Mouse (Mus musculus) cortical plate, adult 2 months (tissue): ENCODE measurements at regions not wholly inside any gene's neighbourhood (a gene's known extent, or its start where the extent isn't known, plus 50 kb on each side); places are given as distances from the start of the nearest gene placed in this dataset.

Experiments
- H3K27ac ChIP-seq: fragments of 200-500 bp; 2 replicates; pipeline ENCODE4 v1.5.1; 2012; ENCODE audit warnings: low read length, control low read depth, inconsistent platforms; ENCODE audit not compliant: insufficient read depth
- H3K4me1 ChIP-seq: fragments of 200-500 bp; 2 replicates; pipeline ENCODE4 v1.6.1; 2011; ENCODE audit warnings: low read length; ENCODE audit not compliant: control insufficient read depth, insufficient read depth
- H3K4me3 ChIP-seq: fragments of 200-500 bp; 2 replicates; pipeline ENCODE4 v1.5.1; 2011; ENCODE audit warnings: mild to moderate bottlenecking, low read length, control low read depth; ENCODE audit not compliant: insufficient read depth
- CTCF ChIP-seq: fragments of 200-500 bp; IDR thresholded peaks from 2 replicates; pipeline ENCODE4 v1.5.1; 2011; ENCODE audit warnings: mild to moderate bottlenecking, control low read depth, low read length; ENCODE audit not compliant: insufficient read depth; ENCODE audit errors: extremely low read depth
- POLR2A ChIP-seq: fragments of 200-500 bp; IDR thresholded peaks from 2 replicates; pipeline ENCODE4 v1.6.1; 2011; ENCODE audit warnings: mild to moderate bottlenecking, low read length, control low read depth; ENCODE audit not compliant: insufficient read depth; ENCODE audit errors: extremely low read depth

DNA sequence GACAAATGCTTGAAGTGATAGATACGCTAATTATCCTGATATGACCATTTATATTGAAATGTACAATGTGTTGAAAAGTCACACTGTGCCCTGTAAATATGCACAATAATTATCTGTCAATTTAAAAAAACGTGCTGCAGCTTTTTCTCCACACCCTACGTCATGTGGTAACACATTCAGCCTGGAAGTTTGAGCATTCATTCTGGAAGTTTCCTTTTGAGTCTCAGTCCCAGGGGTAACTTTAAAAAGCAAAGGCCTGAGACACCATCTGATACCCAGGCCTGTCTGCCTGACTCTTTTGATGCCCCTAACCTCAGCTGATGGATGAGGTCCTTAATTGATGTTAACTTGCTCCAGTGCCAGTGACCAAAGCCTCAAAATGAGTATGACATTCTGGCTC, 141.7 kb upstream of the Spdye4c start:
- no peaks in the 10 kb centered on the region for H3K4me1 ChIP-seq
- no peak for TF ChIP-seq CTCF
- TF ChIP-seq POLR2A, result no peak
- H3K4me3 ChIP-seq, result no peak overlapping the region
- H3K27ac ChIP-seq, result no peak overlapping the region

DNA sequence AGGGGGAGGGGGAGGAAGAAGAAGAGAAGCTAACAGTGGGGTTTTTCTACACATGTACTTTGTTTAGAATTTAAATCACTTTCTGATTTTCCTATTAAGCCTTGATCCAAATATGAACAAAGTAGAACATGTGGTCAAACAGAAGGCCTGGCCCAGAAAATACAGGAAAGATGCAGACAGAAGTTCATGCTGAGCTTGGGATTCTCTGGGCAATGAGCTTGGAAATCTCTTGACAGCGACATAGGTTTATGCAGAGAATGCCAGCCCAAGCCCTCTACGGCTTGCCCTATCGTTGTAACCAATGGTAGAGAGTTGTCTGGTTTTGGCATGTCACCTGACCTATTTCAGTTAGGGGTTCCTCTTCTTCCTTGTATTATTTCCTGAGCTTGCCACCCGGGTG, 141.0 kb upstream of the Spdye4c start:
- H3K4me1 ChIP-seq, result no peaks in the 10 kb centered on the region
- no peak overlapping the region for H3K27ac ChIP-seq
- H3K4me3 ChIP-seq, result no peak overlapping the region
- TF ChIP-seq POLR2A, result no peak
- TF ChIP-seq CTCF, result no peak

DNA sequence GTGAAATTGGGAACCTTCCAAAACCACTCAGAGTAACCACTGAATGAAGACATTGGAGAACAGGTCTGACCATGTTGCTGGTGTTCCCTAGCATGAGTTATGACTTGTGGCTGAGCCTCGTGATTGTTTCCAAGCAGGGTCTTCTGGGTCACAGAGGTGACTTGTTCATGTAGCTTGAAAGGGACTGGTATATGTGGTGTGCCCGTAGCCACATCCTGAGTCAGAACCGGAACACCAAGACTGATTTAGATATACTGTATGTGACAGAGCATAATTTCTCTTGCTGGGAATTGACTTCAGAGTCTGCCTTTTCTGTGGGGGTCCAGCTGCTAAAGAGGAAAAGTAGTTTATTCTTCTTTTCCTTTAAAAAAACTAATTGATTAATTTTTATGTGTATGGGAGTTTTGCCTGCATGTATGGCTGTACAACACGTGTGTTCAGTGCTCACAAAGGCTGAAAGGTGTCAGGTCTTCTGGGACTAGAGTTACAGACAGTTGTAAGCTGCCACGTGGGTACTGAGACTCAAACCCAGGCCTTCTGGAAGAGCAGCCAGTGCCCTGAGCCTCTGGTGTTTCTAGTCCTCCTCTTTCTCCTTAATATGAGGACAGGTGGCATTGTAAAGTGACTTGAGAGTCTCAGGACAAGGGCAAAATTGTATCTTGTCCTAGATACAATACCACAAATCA, 139.3 kb upstream of the Spdye4c start:
- H3K4me3 ChIP-seq, result no peak overlapping the region
- H3K27ac ChIP-seq, result no peak overlapping the region
- no peak for TF ChIP-seq CTCF
- no peak for TF ChIP-seq POLR2A
- no peaks in the 10 kb centered on the region for H3K4me1 ChIP-seq

DNA sequence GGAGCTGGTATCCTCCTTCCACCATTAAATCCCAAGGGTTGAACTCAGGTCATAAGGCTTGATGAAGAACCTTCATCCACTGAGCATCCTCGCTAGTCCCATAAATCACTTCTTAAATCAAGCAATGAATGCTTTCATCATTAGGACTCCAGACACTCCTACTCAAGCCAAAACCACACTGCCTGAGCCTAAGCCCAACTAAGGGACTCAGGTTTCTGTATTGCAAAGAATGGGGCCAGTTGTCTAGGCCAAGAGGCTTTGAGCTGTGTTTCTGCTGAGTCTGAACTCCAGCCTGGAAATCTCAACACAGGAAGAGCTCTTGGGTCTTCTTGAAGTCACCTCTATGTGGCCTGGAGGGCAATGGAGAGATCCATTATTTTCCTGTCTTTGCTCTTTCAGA, 138.4 kb upstream of the Spdye4c start:
- TF ChIP-seq CTCF (no peak), POLR2A (no peak)
- no peak overlapping the region for H3K27ac ChIP-seq
- no peaks in the 10 kb centered on the region; the same call in 1 of the 2 replicates for H3K4me1 ChIP-seq
- no peak overlapping the region for H3K4me3 ChIP-seq

DNA sequence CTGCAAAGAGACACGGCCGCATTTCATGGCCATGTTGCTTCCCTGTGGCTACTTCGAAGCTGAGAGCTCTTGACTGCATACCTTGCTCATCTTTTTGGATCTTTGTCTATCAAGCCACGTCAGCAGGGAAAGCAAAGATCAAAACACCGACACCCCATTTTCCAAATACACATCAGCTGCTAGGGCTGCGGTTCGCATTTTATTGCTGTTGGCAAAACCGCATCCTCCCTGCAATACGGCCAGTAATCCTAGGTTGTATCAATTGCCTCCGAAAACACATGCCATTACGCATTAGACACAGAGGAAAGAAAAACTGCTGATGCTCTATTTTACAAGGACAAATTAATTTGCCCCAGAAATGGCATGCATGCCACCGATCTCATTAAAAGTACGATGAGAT, 136.5 kb upstream of the Spdye4c start:
- H3K4me1 ChIP-seq, result peaks cover 1% of the 10 kb centered on the region; the same call in 1 of the 2 replicates
- H3K27ac ChIP-seq, result no peak overlapping the region
- no peak overlapping the region for H3K4me3 ChIP-seq
- TF ChIP-seq POLR2A (no peak), CTCF (no peak)

DNA sequence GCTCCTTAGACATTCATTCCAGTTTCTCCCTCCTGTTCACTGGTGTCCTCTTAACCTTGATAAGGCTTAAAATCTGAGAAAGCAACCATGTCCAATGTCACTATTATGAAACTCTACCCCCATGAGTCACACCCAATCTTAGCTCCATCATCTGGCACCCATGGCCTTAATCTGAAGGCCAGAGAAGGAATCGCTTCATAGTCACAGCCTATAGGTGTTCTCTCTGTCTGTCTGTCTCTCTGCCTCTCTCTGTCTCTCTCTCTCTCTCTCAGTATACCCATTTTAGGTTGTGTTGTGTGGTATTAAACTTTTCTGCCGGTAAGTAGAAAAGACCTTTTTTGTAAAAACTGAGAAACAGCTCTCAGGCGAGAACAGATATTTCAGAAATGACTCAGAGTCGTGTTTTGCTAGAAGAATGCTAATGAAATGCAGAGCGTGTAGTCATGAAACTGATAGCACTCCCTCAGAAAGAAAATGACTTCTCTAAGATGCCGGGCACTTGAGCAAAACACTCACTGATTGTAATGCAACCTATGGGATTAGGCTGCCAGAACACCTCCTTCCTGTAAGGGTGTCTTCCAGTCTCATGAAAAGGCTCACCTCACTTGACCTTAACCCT, 133.3 kb upstream of the Spdye4c start:
- no peak overlapping the region for H3K27ac ChIP-seq
- H3K4me1 ChIP-seq, result peaks cover 1% of the 10 kb centered on the region; the same call in 1 of the 2 replicates
- H3K4me3 ChIP-seq, result no peak overlapping the region
- no peak for TF ChIP-seq CTCF
- TF ChIP-seq POLR2A, result no peak

DNA sequence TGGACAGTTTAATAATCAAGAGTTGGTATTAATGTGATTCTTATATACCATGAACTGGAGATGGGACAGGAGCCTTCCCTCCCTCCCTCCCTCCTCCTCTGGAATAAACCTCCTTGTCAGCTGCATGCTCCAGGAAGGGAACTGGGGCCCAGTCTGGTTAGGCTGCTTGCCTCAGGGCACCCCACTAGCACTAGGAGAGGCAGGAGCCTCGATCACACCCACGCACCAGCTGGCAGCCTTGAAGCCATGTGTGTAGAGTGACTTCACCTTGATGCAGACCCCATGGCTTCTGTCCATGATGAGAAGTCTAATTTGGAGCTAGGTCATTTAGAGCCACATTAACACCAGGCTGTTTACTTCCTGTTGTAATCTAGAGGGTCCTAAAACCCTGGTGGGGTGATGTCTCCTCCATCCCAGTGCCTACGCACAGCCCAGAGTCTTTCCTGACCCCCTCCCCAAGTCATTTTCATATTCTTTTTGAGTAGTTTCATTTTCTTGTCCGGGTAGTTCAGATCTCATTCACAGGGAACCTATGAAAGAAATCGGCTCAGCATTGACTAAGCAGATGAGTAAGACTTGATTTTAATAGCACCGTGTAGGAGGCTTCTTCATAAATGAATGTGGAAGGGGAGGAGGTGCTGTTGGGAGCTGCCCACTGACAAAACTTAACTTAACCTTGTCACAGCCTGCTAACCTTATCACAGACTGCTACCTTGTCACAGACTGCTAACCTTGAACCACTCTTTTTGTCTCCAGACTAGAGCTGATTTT, 125.6 kb upstream of the Spdye4c start:
- H3K4me1 ChIP-seq, result peaks cover 5% of the 10 kb centered on the region
- H3K27ac ChIP-seq, result no peak overlapping the region
- TF ChIP-seq CTCF (no peak), POLR2A (no peak)
- H3K4me3 ChIP-seq, result no peak overlapping the region

DNA sequence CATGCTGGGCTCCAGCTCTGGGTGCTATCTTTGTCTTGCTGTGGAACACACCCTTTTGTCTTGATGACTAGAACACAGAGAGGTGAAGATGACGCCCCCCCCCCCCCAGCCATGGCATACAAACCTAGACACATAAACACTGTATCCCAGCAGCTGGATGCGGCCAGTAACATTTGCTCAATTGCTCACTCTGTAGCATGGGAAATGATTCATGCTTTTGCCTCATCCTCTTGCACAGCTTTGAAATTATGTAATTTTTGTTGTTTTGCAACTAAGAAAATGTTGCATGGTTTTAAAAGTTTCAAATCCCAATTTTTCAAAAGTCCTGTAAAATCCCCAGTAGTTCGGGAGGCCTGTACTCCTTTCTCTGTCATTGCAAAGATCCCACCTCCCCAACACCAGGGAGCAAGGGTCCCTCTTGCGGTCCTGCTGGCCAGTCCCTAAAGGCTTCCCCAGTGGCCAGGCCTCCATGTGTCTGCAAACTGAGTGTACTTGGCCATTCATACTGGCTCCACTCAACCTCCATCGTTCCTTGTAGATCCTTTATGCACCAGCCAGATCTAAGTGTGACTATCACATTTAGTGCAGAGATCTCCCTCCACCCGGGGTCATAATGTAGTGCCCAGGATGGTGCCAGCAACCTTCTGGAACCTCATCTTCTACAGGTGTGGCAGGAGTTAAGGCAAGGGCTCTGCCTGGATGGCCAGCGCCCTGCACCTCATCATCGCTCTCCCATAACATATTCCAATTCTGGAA, 123.3 kb upstream of the Spdye4c start:
- H3K4me3 ChIP-seq, result no peak overlapping the region
- TF ChIP-seq POLR2A (no peak), CTCF (no peak)
- H3K27ac ChIP-seq, result no peak overlapping the region
- H3K4me1 ChIP-seq, result peaks cover 5% of the 10 kb centered on the region

DNA sequence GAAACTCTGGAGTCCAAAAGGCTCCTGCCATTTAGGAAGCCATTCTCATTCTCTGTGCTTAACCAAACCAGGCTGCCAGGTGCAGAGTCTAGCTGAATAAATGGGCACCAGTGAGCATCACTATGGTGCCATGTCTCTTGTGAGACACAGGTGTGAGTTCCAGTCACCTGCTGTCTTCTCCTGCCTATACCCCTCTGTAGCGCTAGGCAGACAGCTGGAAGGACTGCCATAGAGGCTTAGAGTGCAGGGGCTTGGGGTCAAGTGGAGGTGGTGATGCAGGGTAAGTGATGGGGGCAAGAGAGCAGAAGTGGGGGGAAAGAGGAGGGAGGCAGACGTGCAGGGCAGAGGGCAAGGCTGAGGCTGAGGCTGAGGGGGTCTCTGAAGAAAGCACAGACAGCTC, 122.7 kb upstream of the Spdye4c start:
- TF ChIP-seq POLR2A, result no peak
- TF ChIP-seq CTCF, result no peak
- Histone ChIP-seq H3K4me3 (no peak overlapping the region), H3K4me1 (peaks cover 5% of the 10 kb centered on the region), H3K27ac (no peak overlapping the region)

DNA sequence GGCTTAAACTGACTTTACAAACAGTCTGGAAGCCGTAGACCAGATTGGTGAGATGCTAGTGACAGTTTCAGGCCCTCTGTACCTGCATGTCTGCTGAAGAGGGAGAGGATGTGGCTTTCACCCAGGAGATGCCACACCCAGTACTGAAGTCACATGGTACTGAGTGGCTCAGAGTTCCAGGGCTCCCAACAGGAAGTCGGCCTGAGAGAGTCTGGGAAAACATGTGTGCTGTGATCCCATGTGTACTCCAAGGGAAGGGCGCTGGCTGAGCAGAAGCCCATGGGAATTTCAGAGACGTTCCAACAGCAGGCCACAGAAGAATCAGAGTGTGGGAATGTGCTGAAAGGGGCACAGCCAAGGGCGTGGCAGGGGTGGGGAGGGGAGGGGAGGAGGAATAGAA, 120.7 kb upstream of the Spdye4c start:
- H3K27ac ChIP-seq, result no peak overlapping the region
- no peak overlapping the region for H3K4me3 ChIP-seq
- H3K4me1 ChIP-seq, result peaks cover 3% of the 10 kb centered on the region
- TF ChIP-seq CTCF, result no peak
- no peak for TF ChIP-seq POLR2A
